Mouse (Mus musculus): ENCODE data around the gene Tulp4. TPM values are rescaled to one million over a fixed set of nuclear protein-coding genes. Genes with fewer than 3 reads are reported as not detected.
"Not testable (repeated sequence)": the region's sequence is repeated elsewhere in the genome, so short reads cannot be mapped to it uniquely, and the experiment has no call there.

Tulp4 gene
- polyA plus RNA-seq, 1 experiment, result 59.4 TPM

- H3K4me1 ChIP-seq (ENCODE audit: control insufficient read depth, insufficient read depth, low read length); H3K36me3 ChIP-seq (ENCODE audit: control insufficient read depth, insufficient read depth, low read length, poor library complexity, severe bottlenecking); H3K27me3 ChIP-seq (ENCODE audit: control insufficient read depth, insufficient read depth, low read length, poor library complexity, severe bottlenecking); H3K9me3 ChIP-seq (replicated peaks; ENCODE audit: control insufficient read depth, insufficient read depth, low read length, poor library complexity, severe bottlenecking); H3K27ac ChIP-seq (ENCODE audit: insufficient read depth, low read length): not testable (repeated sequence)
- Histone ChIP-seq H3K9ac (ENCODE audit: low read depth, poor library complexity, severe bottlenecking) (peak overlapping the region; percentile 85; the same call in 1 of the 2 replicates), H3K4me3 (ENCODE audit: low read depth, low read length) (peak overlapping the region; percentile 70)
Observed at GRCm38 (mm10) chr17:6269876-6270831, 163.9 kb downstream of the Tulp4 start.

- Histone ChIP-seq H3K9ac (ENCODE audit: low read depth, poor library complexity, severe bottlenecking) (peak overlapping the region; percentile 85; the same call in 1 of the 2 replicates), H3K4me3 (ENCODE audit: low read depth, low read length) (peak overlapping the region; percentile 70)
- H3K27ac ChIP-seq (ENCODE audit: insufficient read depth, low read length), result not testable (repeated sequence)
Observed at GRCm38 (mm10) chr17:6270840-6271239, 164.6 kb downstream of the Tulp4 start.

GRCm38 (mm10) chr17:6271970-6272369 is 165.7 kb downstream of the Tulp4 start:
- not testable (repeated sequence) for H3K36me3 ChIP-seq (ENCODE audit: control insufficient read depth, insufficient read depth, low read length, poor library complexity, severe bottlenecking); H3K4me1 ChIP-seq (ENCODE audit: control insufficient read depth, insufficient read depth, low read length); H3K9me3 ChIP-seq (replicated peaks; ENCODE audit: control insufficient read depth, insufficient read depth, low read length, poor library complexity, severe bottlenecking); H3K27ac ChIP-seq (ENCODE audit: insufficient read depth, low read length); H3K4me3 ChIP-seq (ENCODE audit: low read depth, low read length); H3K9ac ChIP-seq (ENCODE audit: low read depth, poor library complexity, severe bottlenecking); H3K27me3 ChIP-seq (ENCODE audit: control insufficient read depth, insufficient read depth, low read length, poor library complexity, severe bottlenecking)

More at GRCm38 (mm10) chr17:6270840-6271239, 164.6 kb downstream of the Tulp4 start:
- H3K27me3 ChIP-seq (ENCODE audit: control insufficient read depth, insufficient read depth, low read length, poor library complexity, severe bottlenecking); H3K36me3 ChIP-seq (ENCODE audit: control insufficient read depth, insufficient read depth, low read length, poor library complexity, severe bottlenecking); H3K4me1 ChIP-seq (ENCODE audit: control insufficient read depth, insufficient read depth, low read length); H3K9me3 ChIP-seq (replicated peaks; ENCODE audit: control insufficient read depth, insufficient read depth, low read length, poor library complexity, severe bottlenecking): not testable (repeated sequence)

- H3K9ac ChIP-seq (ENCODE audit: low read depth, poor library complexity, severe bottlenecking); H3K27ac ChIP-seq (ENCODE audit: insufficient read depth, low read length); H3K4me3 ChIP-seq (ENCODE audit: low read depth, low read length); H3K9me3 ChIP-seq (replicated peaks; ENCODE audit: control insufficient read depth, insufficient read depth, low read length, poor library complexity, severe bottlenecking); H3K4me1 ChIP-seq (ENCODE audit: control insufficient read depth, insufficient read depth, low read length); H3K27me3 ChIP-seq (ENCODE audit: control insufficient read depth, insufficient read depth, low read length, poor library complexity, severe bottlenecking); H3K36me3 ChIP-seq (ENCODE audit: control insufficient read depth, insufficient read depth, low read length, poor library complexity, severe bottlenecking): not testable (repeated sequence)
Observed at GRCm38 (mm10) chr17:6274693-6275092, 168.5 kb downstream of the Tulp4 start.

GRCm38 (mm10) chr17:6279205-6279604 is 173.0 kb downstream of the Tulp4 start:
- H3K9me3 ChIP-seq (replicated peaks; ENCODE audit: control insufficient read depth, insufficient read depth, low read length, poor library complexity, severe bottlenecking); H3K36me3 ChIP-seq (ENCODE audit: control insufficient read depth, insufficient read depth, low read length, poor library complexity, severe bottlenecking); H3K9ac ChIP-seq (ENCODE audit: low read depth, poor library complexity, severe bottlenecking); H3K27ac ChIP-seq (ENCODE audit: insufficient read depth, low read length); H3K4me1 ChIP-seq (ENCODE audit: control insufficient read depth, insufficient read depth, low read length); H3K27me3 ChIP-seq (ENCODE audit: control insufficient read depth, insufficient read depth, low read length, poor library complexity, severe bottlenecking); H3K4me3 ChIP-seq (ENCODE audit: low read depth, low read length): not testable (repeated sequence)

GRCm38 (mm10) chr17:6279772-6280171 is 173.5 kb downstream of the Tulp4 start:
- H3K4me3 ChIP-seq (ENCODE audit: low read depth, low read length); H3K27me3 ChIP-seq (ENCODE audit: control insufficient read depth, insufficient read depth, low read length, poor library complexity, severe bottlenecking); H3K27ac ChIP-seq (ENCODE audit: insufficient read depth, low read length); H3K36me3 ChIP-seq (ENCODE audit: control insufficient read depth, insufficient read depth, low read length, poor library complexity, severe bottlenecking); H3K9ac ChIP-seq (ENCODE audit: low read depth, poor library complexity, severe bottlenecking); H3K4me1 ChIP-seq (ENCODE audit: control insufficient read depth, insufficient read depth, low read length); H3K9me3 ChIP-seq (replicated peaks; ENCODE audit: control insufficient read depth, insufficient read depth, low read length, poor library complexity, severe bottlenecking): not testable (repeated sequence)

- H3K4me3 ChIP-seq (ENCODE audit: low read depth, low read length); H3K27me3 ChIP-seq (ENCODE audit: control insufficient read depth, insufficient read depth, low read length, poor library complexity, severe bottlenecking); H3K36me3 ChIP-seq (ENCODE audit: control insufficient read depth, insufficient read depth, low read length, poor library complexity, severe bottlenecking); H3K9ac ChIP-seq (ENCODE audit: low read depth, poor library complexity, severe bottlenecking); H3K9me3 ChIP-seq (replicated peaks; ENCODE audit: control insufficient read depth, insufficient read depth, low read length, poor library complexity, severe bottlenecking); H3K27ac ChIP-seq (ENCODE audit: insufficient read depth, low read length); H3K4me1 ChIP-seq (ENCODE audit: control insufficient read depth, insufficient read depth, low read length): not testable (repeated sequence)
Observed at GRCm38 (mm10) chr17:6280513-6280912, 174.3 kb downstream of the Tulp4 start.

- not testable (repeated sequence) for H3K27me3 ChIP-seq (ENCODE audit: control insufficient read depth, insufficient read depth, low read length, poor library complexity, severe bottlenecking); H3K36me3 ChIP-seq (ENCODE audit: control insufficient read depth, insufficient read depth, low read length, poor library complexity, severe bottlenecking)
Observed at GRCm38 (mm10) chr17:6283137-6283536, 176.9 kb downstream of the Tulp4 start.

GRCm38 (mm10) chr17:6286169-6286568 is 179.9 kb downstream of the Tulp4 start:
- H3K27ac ChIP-seq (ENCODE audit: insufficient read depth, low read length); H3K9ac ChIP-seq (ENCODE audit: low read depth, poor library complexity, severe bottlenecking); H3K4me3 ChIP-seq (ENCODE audit: low read depth, low read length): not testable (repeated sequence)

More at GRCm38 (mm10) chr17:6283137-6283536, 176.9 kb downstream of the Tulp4 start:
- H3K9ac ChIP-seq (ENCODE audit: low read depth, poor library complexity, severe bottlenecking); H3K4me3 ChIP-seq (ENCODE audit: low read depth, low read length); H3K9me3 ChIP-seq (replicated peaks; ENCODE audit: control insufficient read depth, insufficient read depth, low read length, poor library complexity, severe bottlenecking); H3K4me1 ChIP-seq (ENCODE audit: control insufficient read depth, insufficient read depth, low read length); H3K27ac ChIP-seq (ENCODE audit: insufficient read depth, low read length): not testable (repeated sequence)

More at GRCm38 (mm10) chr17:6286169-6286568, 179.9 kb downstream of the Tulp4 start:
- not testable (repeated sequence) for H3K36me3 ChIP-seq (ENCODE audit: control insufficient read depth, insufficient read depth, low read length, poor library complexity, severe bottlenecking); H3K4me1 ChIP-seq (ENCODE audit: control insufficient read depth, insufficient read depth, low read length); H3K27me3 ChIP-seq (ENCODE audit: control insufficient read depth, insufficient read depth, low read length, poor library complexity, severe bottlenecking); H3K9me3 ChIP-seq (replicated peaks; ENCODE audit: control insufficient read depth, insufficient read depth, low read length, poor library complexity, severe bottlenecking)
